Mouse (Mus musculus) splenic B cell, adult 2 months (primary cell): ENCODE measurements around the gene Gm20708.
"Not testable (repeated sequence)": the region's sequence is repeated elsewhere in the genome, so short reads cannot be mapped to it uniquely, and the experiment has no call there.

ENCODE experiments used
- DNase-seq: peaks from one replicate; pipeline ENCODE4 v3.0.0-alpha.2; 2011; ENCODE audit warnings: low read depth, low spot score
- H3K27me3 ChIP-seq: 2 replicates; pipeline ENCODE4 v1.6.1; 2012; ENCODE audit warnings: mild to moderate bottlenecking, low read length, moderate library complexity, mixed read lengths; ENCODE audit not compliant: control insufficient read depth, poor library complexity, insufficient read depth, severe bottlenecking
- H3K36me3 ChIP-seq: 2 replicates; pipeline ENCODE4 v1.6.1; 2012; ENCODE audit warnings: mild to moderate bottlenecking, low read length, moderate library complexity, mixed read lengths; ENCODE audit not compliant: control insufficient read depth, poor library complexity, insufficient read depth, severe bottlenecking

Gm20708 gene

DNA sequence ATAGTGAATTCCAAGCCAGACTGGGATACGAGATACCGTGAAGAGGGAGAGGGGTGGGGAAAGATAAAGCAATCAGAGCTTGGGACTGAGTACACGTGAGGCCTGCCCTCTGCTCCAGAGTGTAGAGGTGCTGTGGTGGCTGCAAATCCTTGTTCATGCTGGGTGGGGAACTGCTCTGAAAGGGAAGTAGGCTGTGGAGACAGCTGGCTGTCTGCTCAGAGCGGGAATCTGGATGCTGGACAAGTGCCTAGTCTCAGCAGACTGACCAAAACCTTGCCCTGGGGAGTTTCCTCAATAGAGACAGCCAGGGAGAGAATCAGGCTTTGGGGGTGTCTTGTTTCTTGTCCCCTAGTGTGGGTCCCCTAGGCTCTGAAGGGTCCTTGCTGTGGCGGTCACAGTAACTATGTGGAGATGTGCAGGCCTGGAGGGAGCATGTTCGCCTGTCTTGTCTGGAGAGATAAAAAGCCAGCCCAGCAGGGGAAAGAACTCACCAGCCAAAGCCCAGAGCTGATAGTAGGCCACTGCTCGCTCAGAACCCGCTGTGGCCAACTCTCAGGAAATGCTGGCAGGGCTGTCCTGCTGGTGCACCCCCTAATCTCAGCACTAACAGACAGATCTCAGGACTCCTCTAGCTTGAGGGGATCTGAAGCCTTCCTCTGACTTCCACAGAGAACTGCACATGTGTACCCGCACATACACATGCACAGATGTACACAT, 19.6 kb downstream of the Gm20708 start:
- Histone ChIP-seq H3K36me3 (no peaks in the 10 kb centered on the region), H3K27me3 (no peaks in the 10 kb centered on the region)
- DNase-seq: no peak

DNA sequence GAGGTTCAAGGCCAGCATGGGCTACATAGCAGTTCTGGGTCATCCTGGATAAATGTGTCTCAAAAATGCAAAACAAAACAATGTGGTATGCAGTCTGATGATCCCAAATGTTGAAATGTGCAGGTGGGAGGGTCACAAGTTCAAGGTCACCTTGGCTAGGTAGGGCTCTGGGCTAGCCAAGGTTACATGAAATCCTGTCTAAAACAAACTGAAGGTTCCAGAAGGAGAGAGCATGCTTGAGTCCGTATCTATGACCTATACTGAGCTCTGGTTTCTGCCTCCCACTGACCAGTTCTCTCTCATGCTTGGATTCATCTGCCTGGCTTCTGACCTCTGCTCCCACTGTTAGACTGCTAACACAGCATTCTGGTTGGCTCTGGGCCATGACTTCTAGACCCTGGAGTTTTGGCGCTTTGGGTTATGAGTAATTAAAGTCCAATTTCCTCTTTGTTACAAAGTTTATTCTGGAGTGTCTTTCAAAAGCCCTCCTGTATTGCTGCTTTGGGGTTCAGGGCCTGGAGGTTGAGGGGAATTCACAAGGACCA, 20.3 kb downstream of the Gm20708 start:
- no peaks in the 10 kb centered on the region for H3K36me3 ChIP-seq
- DNase-seq: no peak

DNA sequence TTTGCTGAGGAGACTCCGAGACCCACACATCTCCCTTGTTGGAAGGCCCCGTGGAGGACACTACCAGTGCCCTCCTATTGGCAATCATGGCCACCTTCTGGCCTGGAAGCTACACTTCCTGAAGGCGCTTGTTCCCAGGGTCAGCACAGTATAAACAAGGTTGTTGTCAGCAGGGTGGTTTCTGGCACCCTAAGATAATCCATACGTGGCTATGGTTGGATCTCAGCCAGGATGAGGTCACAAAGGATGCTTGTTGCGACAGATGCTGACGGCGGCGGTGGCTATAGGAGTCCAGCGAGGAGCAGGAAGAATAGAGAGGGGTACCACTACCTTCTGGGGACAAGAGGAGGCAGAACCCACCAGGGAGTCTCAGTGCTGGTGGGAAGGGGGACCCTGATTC, 20.9 kb downstream of the Gm20708 start:
- no peak for DNase-seq
- Histone ChIP-seq H3K27me3 (no peaks in the 10 kb centered on the region), H3K36me3 (peaks cover 2% of the 10 kb centered on the region; the same call in 1 of the 2 replicates)

More for the DNA sequence above, 20.3 kb downstream of the Gm20708 start:
- H3K27me3 ChIP-seq: no peaks in the 10 kb centered on the region

DNA sequence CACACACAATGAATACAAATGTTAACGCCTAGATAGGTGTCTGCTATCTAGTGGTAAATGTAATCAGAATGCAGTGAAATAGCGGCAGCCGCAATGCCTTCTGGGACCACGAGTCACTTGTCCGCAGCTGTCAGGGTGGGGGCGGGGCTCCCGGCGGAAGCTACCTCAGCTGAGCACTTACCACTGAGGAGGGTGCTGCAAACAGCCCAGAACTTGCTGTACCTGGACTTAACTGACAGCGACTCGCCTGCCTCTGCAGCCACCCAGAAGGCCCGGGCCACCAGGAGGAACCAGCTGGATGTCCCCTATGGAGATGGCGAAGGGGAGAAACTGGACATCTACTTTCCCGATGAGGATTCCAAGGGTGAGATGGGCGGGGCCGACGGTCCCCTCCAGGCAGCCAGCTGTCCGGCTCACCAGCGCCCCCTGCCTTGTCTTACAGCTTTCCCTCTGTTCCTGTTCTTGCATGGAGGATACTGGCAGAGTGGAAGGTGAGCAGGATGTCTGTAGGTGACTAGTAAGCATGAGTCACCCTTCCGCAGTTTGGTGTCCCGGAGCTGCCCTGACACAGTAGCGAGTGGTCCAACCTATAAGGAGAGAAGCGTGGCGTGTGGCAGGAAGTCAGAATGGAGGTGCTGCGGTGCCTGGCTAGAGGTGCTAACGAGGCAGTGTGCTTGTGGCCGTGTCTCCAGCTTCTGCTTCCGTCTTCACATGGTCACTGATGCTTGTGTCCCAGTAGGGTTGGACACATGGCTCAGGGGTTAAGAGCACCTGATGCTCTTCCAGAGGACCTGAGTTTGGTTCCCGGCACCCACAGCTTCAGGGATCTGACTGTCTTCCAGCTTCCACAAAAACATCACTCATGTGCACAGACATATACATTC, 22.9 kb downstream of the Gm20708 start:
- H3K36me3 ChIP-seq: peaks cover 2% of the 10 kb centered on the region
- peak; percentile 96 for DNase-seq

DNA sequence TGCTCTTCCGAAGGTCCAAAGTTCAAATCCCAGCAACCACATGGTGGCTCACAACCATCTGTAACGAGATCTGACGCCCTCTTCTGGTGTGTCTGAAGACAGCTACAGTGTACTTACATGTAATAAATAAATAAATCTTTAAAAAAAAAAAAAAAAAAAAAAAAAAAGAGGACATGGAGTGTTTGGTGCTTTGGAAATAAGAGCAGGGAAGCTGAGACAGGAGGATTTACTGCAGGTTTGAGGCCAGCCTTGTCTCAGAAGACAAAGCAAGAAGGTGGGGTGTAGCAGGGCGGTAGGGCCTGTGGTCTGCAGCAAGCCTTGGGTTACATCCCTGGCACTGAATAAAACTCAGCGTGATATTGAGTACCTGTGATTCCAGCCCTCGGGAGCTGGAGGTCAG, 24.0 kb downstream of the Gm20708 start:
- H3K36me3 ChIP-seq, DNase-seq, H3K27me3 ChIP-seq: not testable (repeated sequence)

More for the DNA sequence above, 22.9 kb downstream of the Gm20708 start:
- no peaks in the 10 kb centered on the region for H3K27me3 ChIP-seq

DNA sequence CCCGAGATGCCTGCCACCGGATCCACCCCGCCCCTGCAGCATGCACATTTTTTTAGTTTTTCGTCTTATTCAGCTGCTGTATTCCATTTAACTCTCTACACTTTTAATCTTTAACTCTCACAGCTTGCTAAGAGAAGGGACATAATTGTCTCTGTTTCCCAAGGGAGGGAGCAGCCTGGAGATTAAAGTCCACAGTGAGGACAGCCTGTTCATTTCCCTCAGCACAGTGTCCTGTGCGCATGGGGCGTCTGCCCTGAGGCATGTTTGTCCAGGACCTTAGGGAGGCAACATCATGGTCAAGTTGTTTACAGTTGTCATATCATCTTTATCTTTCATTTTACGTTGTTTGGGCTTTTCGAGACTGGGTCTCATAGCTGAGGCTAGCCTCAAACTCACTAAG, 24.6 kb downstream of the Gm20708 start:
- no peaks in the 10 kb centered on the region for H3K27me3 ChIP-seq
- peaks cover 2% of the 10 kb centered on the region for H3K36me3 ChIP-seq
- no peak for DNase-seq

DNA sequence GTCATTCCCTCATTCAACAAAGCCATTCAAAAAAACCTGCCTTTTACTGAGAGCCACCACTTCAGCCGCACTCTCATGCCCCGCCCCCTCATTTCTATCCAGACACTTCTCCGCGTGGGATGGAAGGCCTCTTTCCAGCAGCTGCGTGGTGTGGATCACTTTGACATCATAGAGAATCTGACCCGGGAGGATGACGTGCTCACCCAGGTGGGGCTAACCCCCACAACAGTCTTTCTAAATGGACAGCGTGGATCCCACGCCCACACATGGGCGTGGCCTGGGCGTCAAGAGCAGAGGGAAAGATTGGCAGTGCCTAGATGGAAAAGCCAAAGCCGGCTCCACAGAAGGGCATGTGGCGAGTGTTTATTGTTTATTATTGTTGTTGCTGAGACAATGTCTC, 26.8 kb downstream of the Gm20708 start:
- H3K27me3 ChIP-seq: no peaks in the 10 kb centered on the region
- no peak for DNase-seq
- peaks cover 2% of the 10 kb centered on the region for H3K36me3 ChIP-seq

DNA sequence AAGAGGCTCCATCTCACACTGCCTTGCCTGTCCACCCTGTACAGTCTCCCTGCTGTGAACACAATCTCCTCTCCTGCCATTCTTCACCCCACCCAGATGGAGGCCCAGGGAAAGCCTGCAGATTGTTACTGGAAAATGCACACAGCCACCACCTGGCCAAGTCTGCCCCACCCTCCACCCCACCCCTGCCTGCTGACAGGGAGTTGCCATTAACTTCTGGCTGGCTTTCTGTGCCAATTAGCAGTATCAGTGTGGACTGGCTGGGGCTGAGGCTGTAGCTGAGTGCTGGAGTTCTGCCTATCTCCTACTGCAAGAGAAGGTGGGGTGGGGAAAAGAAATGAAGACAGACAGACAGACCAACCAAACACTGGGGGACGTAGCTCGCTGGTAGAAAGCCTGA, 29.1 kb downstream of the Gm20708 start:
- Histone ChIP-seq H3K36me3 (peaks cover 2% of the 10 kb centered on the region), H3K27me3 (no peaks in the 10 kb centered on the region)
- DNase-seq: no peak

DNA sequence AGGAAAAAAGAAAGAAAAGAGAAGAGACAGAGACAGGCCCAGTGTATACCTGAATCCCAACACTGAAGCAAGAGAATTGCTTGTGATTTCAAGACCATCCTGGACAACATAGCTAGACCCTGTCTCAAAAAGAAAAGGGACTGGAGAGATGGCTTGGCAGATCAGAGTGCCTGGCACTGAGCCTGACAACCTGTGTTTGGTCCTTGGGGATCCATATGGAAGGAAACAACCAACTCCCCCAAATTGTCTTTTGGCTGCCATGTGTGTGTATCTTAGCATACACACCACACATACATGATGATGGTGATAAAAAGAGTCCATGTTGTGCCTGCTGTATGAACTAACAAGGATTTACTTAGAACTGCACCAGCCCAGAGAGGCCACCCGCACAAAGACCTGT, 29.6 kb downstream of the Gm20708 start:
- Histone ChIP-seq H3K27me3 (no peaks in the 10 kb centered on the region), H3K36me3 (peaks cover 2% of the 10 kb centered on the region)
- DNase-seq: no peak

DNA sequence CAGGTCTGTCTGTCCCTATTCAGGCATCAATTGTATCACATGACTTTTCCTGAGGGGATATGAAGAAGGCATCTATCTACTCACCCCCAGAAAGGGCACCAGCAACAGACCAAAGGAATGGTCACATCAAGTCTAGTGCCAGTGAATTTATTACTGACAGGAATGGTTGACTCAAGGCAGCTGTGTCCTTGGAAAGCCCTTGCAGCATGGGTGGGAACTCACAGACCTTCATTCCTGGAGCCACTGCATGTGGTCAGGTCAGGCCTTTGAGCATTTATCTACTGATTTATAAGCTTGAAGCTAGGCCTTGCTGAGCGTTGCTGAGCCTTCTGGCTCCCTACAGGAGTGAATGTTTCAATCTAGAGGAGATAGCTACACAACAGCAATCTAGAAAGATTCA, 31.4 kb downstream of the Gm20708 start:
- no peaks in the 10 kb centered on the region; the same call in 1 of the 2 replicates for H3K36me3 ChIP-seq
- no peaks in the 10 kb centered on the region for H3K27me3 ChIP-seq
- DNase-seq: no peak

DNA sequence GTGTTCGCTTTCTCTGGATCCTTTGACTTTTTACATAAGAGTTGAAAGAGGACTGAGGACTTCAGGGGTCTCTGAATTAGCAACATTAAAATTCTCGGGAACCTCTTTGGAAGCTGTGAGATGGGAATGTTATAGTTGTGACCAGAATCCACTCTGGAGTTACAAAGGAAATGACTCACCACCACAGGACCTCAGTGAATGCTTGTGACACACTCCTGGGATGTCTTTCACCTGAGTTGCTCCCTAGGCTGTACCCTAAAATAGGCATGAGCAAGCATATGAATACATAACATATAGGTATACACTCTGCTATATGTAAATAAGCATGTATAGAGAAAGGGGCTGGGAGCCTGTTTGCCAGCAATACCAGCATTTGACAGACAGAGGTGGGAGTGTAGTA, 34.0 kb downstream of the Gm20708 start:
- H3K36me3 ChIP-seq: no peaks in the 10 kb centered on the region
- DNase-seq: no peak
- no peaks in the 10 kb centered on the region for H3K27me3 ChIP-seq

DNA sequence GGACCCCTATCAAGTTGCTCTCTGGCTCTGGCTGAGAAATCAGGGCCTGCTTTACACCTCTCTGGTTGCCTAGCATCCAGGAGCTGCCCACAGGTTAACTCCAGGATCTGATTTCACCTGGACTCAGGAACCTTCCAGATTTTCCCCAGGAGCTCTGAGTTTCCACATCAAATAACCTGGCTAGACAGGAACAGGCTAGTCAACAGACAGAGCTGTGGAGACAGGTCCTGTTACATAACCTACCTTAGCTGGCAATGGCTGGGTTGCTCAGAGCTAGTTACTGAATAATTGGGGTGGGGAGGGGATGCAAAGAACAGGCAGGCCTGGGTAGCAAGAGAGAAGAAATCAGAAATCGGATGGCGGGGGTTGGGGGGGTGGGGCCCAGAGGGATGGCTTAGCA, 35.5 kb downstream of the Gm20708 start:
- no peaks in the 10 kb centered on the region for H3K27me3 ChIP-seq
- no peak for DNase-seq
- H3K36me3 ChIP-seq: no peaks in the 10 kb centered on the region

DNA sequence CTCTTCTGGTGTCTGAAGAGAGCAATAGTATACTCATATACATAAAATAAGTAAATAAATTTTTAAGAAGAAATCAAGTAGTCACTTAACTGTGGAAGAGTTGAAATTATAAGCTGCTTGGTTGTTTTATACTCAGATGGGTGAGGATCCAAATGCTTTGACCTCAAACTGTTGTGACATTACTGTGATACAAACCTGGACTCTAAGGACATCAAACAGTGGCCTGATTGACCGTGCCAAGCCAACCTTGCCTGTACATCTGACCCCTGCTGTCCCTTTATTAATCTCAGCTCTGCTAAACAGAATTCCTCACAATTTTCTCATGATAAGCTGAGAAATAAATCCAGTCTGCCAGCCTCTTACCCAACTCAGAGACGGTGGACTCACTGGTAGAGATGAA, 36.2 kb downstream of the Gm20708 start:
- Histone ChIP-seq H3K36me3 (no peaks in the 10 kb centered on the region), H3K27me3 (no peaks in the 10 kb centered on the region)
- no peak for DNase-seq

DNA sequence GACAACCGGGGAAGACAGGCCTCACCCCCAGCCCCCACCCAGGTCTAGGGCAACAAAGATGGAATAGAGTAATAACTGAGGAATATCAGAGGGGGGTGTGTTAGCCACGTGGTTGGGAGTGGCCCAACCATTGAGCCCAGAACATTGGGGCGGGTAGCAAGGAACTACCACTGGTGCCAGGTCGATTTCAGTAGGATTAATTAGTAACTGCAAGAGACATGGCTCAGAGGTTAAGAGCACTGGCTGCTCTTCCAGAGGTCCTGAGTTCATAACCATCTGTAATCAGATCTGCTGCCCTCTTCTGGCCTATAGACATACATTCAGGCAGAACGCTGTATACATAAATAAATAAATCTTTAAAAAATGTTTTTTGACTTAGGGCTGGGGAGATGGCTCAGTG, 37.2 kb downstream of the Gm20708 start:
- H3K27me3 ChIP-seq: no peaks in the 10 kb centered on the region
- peak; percentile 55 for DNase-seq
- H3K36me3 ChIP-seq: no peaks in the 10 kb centered on the region

DNA sequence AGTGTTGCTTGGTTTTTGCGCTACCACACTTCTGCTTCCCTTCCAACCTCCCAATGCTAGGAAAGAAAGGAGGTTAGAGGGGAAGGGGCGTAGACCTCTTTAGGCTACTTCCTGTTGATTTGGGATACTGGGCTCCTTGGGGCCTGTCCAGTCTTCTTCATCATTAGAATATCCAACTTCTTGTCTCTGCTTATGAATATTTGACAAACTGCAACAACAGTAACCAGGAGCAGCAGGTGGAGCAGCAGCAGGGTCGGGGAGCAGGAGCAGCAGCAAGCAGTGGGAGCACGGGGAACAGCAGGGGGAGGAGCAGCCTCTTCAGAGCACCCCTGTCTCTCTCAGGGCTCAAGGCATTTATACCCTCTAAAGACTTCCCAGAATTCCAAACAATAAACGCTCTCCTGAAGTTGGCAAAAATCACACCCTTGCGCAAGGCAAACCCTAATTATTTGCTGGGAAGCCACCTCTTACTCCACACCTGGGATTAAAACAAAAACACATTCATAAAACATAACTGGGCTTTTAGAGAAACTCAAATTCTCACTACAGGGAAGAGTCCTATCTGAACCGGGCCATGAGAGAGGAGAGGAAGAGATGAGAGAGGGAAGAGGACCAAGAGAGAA, 38.2 kb downstream of the Gm20708 start:
- no peaks in the 10 kb centered on the region for H3K27me3 ChIP-seq
- no peak for DNase-seq

More for the DNA sequence above, 38.2 kb downstream of the Gm20708 start:
- no peaks in the 10 kb centered on the region for H3K36me3 ChIP-seq
